Mouse (Mus musculus) stomach, postnatal 0 days (tissue): ENCODE data around the gene Ly9.

Experiments used
- CTCF ChIP-seq: IDR thresholded peaks from 2 replicates; pipeline ENCODE4 v1.5.1; 2016; ENCODE audit warnings: antibody characterized with exemption, low read depth, mild to moderate bottlenecking, moderate library complexity
- EP300 ChIP-seq: optimal IDR thresholded peaks from 2 replicates; pipeline ENCODE3; 2016; ENCODE audit warnings: antibody characterized with exemption

DNA sequence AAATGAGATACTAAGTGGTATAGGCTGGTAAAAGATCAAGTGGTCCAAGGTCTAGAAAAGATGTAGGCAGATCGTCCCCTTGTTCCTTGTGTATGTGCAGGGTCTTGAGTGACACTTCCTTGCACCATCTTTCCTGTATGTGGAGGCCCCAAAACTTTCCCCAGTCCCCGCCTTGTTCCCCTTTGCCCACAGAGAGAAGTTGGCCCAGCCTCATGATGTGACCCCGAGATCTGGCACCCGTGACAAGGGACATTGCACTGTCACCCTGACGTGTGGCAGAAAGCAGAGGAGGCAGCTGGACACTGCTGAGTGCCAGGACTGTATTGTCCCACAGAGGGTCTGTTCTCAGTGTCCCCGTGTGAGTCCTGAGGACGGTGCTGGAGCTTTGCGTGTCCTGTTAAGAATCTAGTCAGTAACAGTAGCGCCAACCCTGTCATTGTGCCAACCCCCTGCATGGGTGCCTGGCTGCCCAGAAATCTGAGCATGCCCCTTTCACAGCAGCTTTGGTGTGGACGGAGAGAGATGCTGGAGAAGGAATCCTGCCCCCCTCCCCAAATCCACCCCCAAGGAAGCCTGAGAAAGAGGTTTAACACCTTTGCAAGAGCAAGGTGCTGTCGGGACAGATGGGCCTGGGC lies 9.8 kb upstream of the Ly9 start:
- TF ChIP-seq CTCF = no peak
- TF ChIP-seq EP300 = no peak
